33 mouse cellular contexts compared by ENCODE assay signal in genomic region chr10:26226241-26226640, GRCm38 (mm10). TPM values are rescaled to one million over a fixed set of nuclear protein-coding genes. Genes with fewer than 3 reads are reported as not detected.
"Had no signal": no experiment of that assay in that cellular context is flagged by ENCODE, and none has a peak within 500 bp of the region (broad histone marks: within the 10 kb centered on the region; RNA-seq: fewer than 3 reads in every experiment).

No protein-coding gene starts in this region.

- DNase-seq: cerebellum, adult 18-20 months; cerebellum, adult 2 months; cerebellum, adult 8-10 months; cerebellum, adult 9-10 months; cerebellum, adult 9-11 months; cerebellum, postnatal 10 days; cerebellum, postnatal 14 days; cerebellum, postnatal 25 days; cerebellum, postnatal 36 days; forebrain, postnatal 0 days; gastrocnemius, adult 2 months; gastrocnemius, postnatal 10 days; gastrocnemius, postnatal 14 days; gastrocnemius, postnatal 25 days; gastrocnemius, postnatal 36 days; heart, adult 11 months had no signal

- H3K9ac ChIP-seq: embryonic facial prominence, embryonic 12.5 days; embryonic facial prominence, embryonic 13.5 days; embryonic facial prominence, embryonic 15.5 days; forebrain, embryonic 12.5 days; forebrain, embryonic 13.5 days; forebrain, embryonic 15.5 days; forebrain, postnatal 0 days had no signal

- H3K4me3 ChIP-seq: embryonic facial prominence, embryonic 10.5 days; embryonic facial prominence, embryonic 12.5 days; embryonic facial prominence, embryonic 13.5 days; embryonic facial prominence, embryonic 15.5 days; erythroblast, embryonic 14.5 days; forebrain, embryonic 10.5 days; forebrain, embryonic 12.5 days; forebrain, embryonic 13.5 days; forebrain, embryonic 15.5 days; gastrocnemius, adult 2 months had no signal

- H3K4me1 ChIP-seq: embryonic facial prominence, embryonic 10.5 days; embryonic facial prominence, embryonic 12.5 days; embryonic facial prominence, embryonic 13.5 days; embryonic facial prominence, embryonic 15.5 days; forebrain, embryonic 12.5 days; forebrain, embryonic 13.5 days; forebrain, embryonic 15.5 days had no signal

- H3K4me2 ChIP-seq: embryonic facial prominence, embryonic 12.5 days; embryonic facial prominence, embryonic 13.5 days; embryonic facial prominence, embryonic 15.5 days; forebrain, embryonic 12.5 days; forebrain, embryonic 13.5 days; forebrain, embryonic 15.5 days had no signal

- H3K36me3 ChIP-seq: embryonic facial prominence, embryonic 10.5 days; embryonic facial prominence, embryonic 12.5 days; embryonic facial prominence, embryonic 13.5 days; embryonic facial prominence, embryonic 15.5 days; forebrain, embryonic 10.5 days; forebrain, embryonic 12.5 days; forebrain, embryonic 15.5 days had no signal

- H3K9me3 ChIP-seq: embryonic facial prominence, embryonic 10.5 days; embryonic facial prominence, embryonic 12.5 days; embryonic facial prominence, embryonic 13.5 days; embryonic facial prominence, embryonic 15.5 days; forebrain, embryonic 10.5 days; forebrain, embryonic 12.5 days; forebrain, embryonic 13.5 days; forebrain, embryonic 15.5 days had no signal

- H3K27ac ChIP-seq: embryonic facial prominence, embryonic 10.5 days; embryonic facial prominence, embryonic 12.5 days; embryonic facial prominence, embryonic 13.5 days; embryonic facial prominence, embryonic 15.5 days; forebrain, embryonic 10.5 days; forebrain, embryonic 13.5 days; forebrain, embryonic 15.5 days; gastrocnemius, adult 2 months had no signal

- H3K27me3 ChIP-seq: embryonic facial prominence, embryonic 12.5 days; embryonic facial prominence, embryonic 13.5 days; embryonic facial prominence, embryonic 15.5 days; forebrain, embryonic 12.5 days; forebrain, embryonic 13.5 days; forebrain, embryonic 15.5 days had no signal

- ATAC-seq: forebrain, embryonic 13.5 days; forebrain, embryonic 14.5 days; forebrain, embryonic 15.5 days; forebrain, embryonic 16.5 days; forebrain, postnatal 0 days had no signal

RNA-seq across cellular contexts. Expression of gene Samd3, which starts 3.3 kb away (rescaled TPM):
- total RNA-seq: common myeloid progenitor, adult 5-6 weeks; gastrocnemius, adult 18-20 months; gastrocnemius, adult 2 months; gastrocnemius, adult 8-10 months; gastrocnemius, postnatal 10 days; gastrocnemius, postnatal 14 days; gastrocnemius, postnatal 25 days; gastrocnemius, postnatal 36 days; gastrocnemius, postnatal 4 days; granulocyte monocyte progenitor cell, adult 5-6 weeks had no signal
- polyA plus RNA-seq: embryonic facial prominence, embryonic 14.5 days; erythroblast, embryonic 14.5 days had no signal
